8 mouse cellular contexts compared by ENCODE assay signal in the genomic region with DNA sequence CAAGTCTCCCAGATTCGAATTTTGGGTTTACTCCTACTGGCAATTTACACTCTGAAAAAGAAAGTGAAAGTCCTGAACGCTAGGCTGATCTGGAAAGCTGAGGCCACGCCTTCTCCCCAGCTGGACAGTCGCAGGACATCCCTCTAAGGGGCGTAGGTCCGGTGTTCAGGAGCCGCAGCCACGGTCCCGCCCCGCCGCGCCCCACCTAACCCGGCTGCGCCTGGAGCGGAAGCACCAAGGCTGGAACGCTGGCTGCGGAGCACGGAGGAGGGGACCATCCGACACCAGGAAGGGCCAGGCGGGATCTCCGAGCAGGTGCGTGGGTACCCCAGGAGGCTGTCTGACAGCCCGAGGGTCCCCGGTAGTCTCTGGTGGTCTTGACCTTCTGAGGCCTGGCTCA. TPM values are rescaled to one million over a fixed set of nuclear protein-coding genes. Genes with fewer than 3 reads are reported as not detected.
DNase-seq lines count a peak whose midpoint lies in the region; ATAC-seq lines count a peak whose summit lies in the region.

Gene Cenpj, minus strand, starts transcription at position 10 of the 400 bp plus-strand sequence.
Gene Parp4, plus strand, starts transcription at position 204 of the 400 bp plus-strand sequence.

- no peak within 1 kb of the TSS for H3K27ac ChIP-seq in hindbrain, embryonic 11.5 days (ENCODE audit: low read depth, low read length)

- H3K27me3 ChIP-seq in hindbrain, embryonic 11.5 days (ENCODE audit: control insufficient read depth, insufficient read depth, low read length), result no peaks in the 10 kb centered on the region

- H3K9me3 ChIP-seq in hindbrain, embryonic 11.5 days (ENCODE audit: control insufficient read depth, low read length), result no peaks in the 10 kb centered on the region

- H3K9ac ChIP-seq in hindbrain, embryonic 11.5 days (ENCODE audit: low read depth, low read length), result peak within 1 kb of the TSS; percentile 64

- no peaks in the 10 kb centered on the region for H3K36me3 ChIP-seq in hindbrain, embryonic 11.5 days (ENCODE audit: control insufficient read depth, insufficient read depth, low read length)

- peak within 1 kb of the TSS; percentile 67 for H3K4me2 ChIP-seq in hindbrain, embryonic 11.5 days (replicated peaks; ENCODE audit: low read depth, low read length)

- H3K4me3 ChIP-seq in hindbrain, embryonic 11.5 days (ENCODE audit: low read depth, low read length), result peak within 1 kb of the TSS; percentile 41

- 1% methylated on average over 24 of the region's 24 CpGs for WGBS in hindbrain, embryonic 11.5 days

- H3K4me1 ChIP-seq in hindbrain, embryonic 11.5 days (replicated peaks; ENCODE audit: control insufficient read depth, insufficient read depth, low read length), result no peaks in the 10 kb centered on the region; the same call in 1 of the 2 replicates

- ATAC-seq in frontal cortex, adult (ENCODE audit: low TSS enrichment), result peak; percentile 36; the same call in 1 of the 2 replicates
- ATAC-seq in hindbrain, embryonic 11.5 days (ENCODE audit: low FRiP score), result no peak

- DNase-seq in MEL-GATA-1-ER (ENCODE audit: extremely low read depth, low read depth), result peak; percentile 72
- DNase-seq in cerebellum, adult 9-10 months, result peak; percentile 74
- DNase-seq in hindbrain, embryonic 11.5 days (ENCODE audit: low spot score), result peak; percentile 62
- peak; percentile 30 to 52 for DNase-seq in layer of hippocampus, postnatal 10 days (ENCODE audit: low spot score in 2 of 2)
- DNase-seq in lung, postnatal 14 days, result peak; percentile 90
- DNase-seq in ovary, postnatal 36 days (ENCODE audit: low spot score), result peak; percentile 90
- DNase-seq in thymus, postnatal 36 days, result peak; percentile 74 to 79

RNA-seq across cellular contexts. Expression of gene Cenpj, which starts in this region (rescaled TPM):
- polyA plus RNA-seq in hindbrain, embryonic 11.5 days (2014; fragmentation: Nextera tagmentation; extraction: Ambion mirVana), result 15.8 and 21.6 TPM in 2 replicates
- total RNA-seq in layer of hippocampus, postnatal 10 days (2021), result 1 to 10 TPM; 5.0 to 5.1 TPM

RNA-seq across cellular contexts. Expression of gene Parp4, which starts in this region (rescaled TPM):
- polyA plus RNA-seq in hindbrain, embryonic 11.5 days (2014; fragmentation: Nextera tagmentation; extraction: Ambion mirVana), result 1.1 and 2.9 TPM in 2 replicates
- total RNA-seq in layer of hippocampus, postnatal 10 days (2021), result 1 to 10 TPM; 2.6 to 3.3 TPM
